ENCODE assay signal across 15 mouse cellular contexts in the genomic region with DNA sequence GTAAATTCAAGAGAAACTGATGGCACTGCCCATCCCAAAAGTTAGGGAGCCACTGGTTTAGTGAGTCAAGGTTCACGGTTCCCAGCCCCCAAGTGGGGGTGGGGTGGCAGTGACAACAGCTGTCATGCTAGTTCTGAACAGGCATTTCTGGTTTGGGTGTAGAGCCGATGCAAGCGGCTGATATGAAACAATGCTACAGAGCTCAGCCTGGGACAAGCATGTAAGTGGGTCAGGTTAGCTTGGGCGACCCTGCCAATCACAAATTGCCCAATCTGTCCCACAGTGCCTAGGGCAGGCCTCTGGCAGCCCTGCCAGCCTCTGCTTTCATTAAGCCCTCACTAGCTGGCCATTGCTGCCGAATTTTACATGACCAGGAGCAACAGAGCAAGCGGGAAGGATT. TPM values are rescaled to one million over a fixed set of nuclear protein-coding genes. Genes with fewer than 3 reads are reported as not detected.
DNase-seq lines count a peak whose midpoint lies in the region; ATAC-seq lines count a peak whose summit lies in the region.
"Had no signal": no experiment of that assay in that cellular context is flagged by ENCODE, and none has a peak within 500 bp of the region (broad histone marks: within the 10 kb centered on the region; RNA-seq: fewer than 3 reads in every experiment).

No protein-coding gene starts in this region.

- H3K9ac ChIP-seq in kidney, embryonic 14.5 days (ENCODE audit: low read depth, low read length) = no peak overlapping the region
- H3K9ac ChIP-seq: hindbrain, embryonic 15.5 days; lung, embryonic 14.5 days had no signal

- no peak overlapping the region for H3K4me3 ChIP-seq in kidney, embryonic 14.5 days (ENCODE audit: low read length)
- H3K4me3 ChIP-seq: hindbrain, embryonic 15.5 days; megakaryocyte, embryonic 14.5 days; myocyte had no signal

- no peaks in the 10 kb centered on the region for H3K36me3 ChIP-seq in kidney, embryonic 14.5 days (ENCODE audit: control insufficient read depth, insufficient read depth, low read length)
- H3K36me3 ChIP-seq: hindbrain, embryonic 15.5 days had no signal

- no peaks in the 10 kb centered on the region for H3K27me3 ChIP-seq in kidney, embryonic 14.5 days (ENCODE audit: control insufficient read depth, insufficient read depth, low read length)
- H3K27me3 ChIP-seq: CH12.LX; hindbrain, embryonic 15.5 days; megakaryocyte, embryonic 14.5 days; Patski had no signal

- DNase-seq in kidney, adult 11 months = peak; percentile 2
- peak; percentile 58 for DNase-seq in adrenal gland, postnatal 10 days
- peak; percentile 25 to 27 for DNase-seq in cerebellum, postnatal 10 days
- DNase-seq in urinary bladder, adult 2 months (ENCODE audit: low spot score) = peak; percentile 44
- no peak for DNase-seq in embryo, embryonic 9.5 days (ENCODE audit: extremely low spot score)
- no peak for DNase-seq in right cerebral cortex, adult 18-20 months
- DNase-seq: kidney, adult 2 months; lung, embryonic 14.5 days; thymus, adult 2 months had no signal

- no peak for ATAC-seq in kidney, embryonic 14.5 days (ENCODE audit: low FRiP score, low TSS enrichment)
- ATAC-seq: Patski had no signal

- H3K9me3 ChIP-seq in kidney, embryonic 14.5 days (ENCODE audit: control insufficient read depth, low read length) = no peaks in the 10 kb centered on the region
- H3K9me3 ChIP-seq: hindbrain, embryonic 15.5 days had no signal

- 85% methylated on average over 6 of the region's 6 CpGs for WGBS in kidney, embryonic 14.5 days

- no peak overlapping the region for H3K4me2 ChIP-seq in kidney, embryonic 14.5 days (replicated peaks; ENCODE audit: low read depth, low read length)
- H3K4me2 ChIP-seq: hindbrain, embryonic 15.5 days; lung, embryonic 14.5 days had no signal

- H3K27ac ChIP-seq in kidney, embryonic 14.5 days (ENCODE audit: low read depth, low read length) = no peak overlapping the region
- H3K27ac ChIP-seq: hindbrain, embryonic 15.5 days had no signal

- H3K4me1 ChIP-seq in kidney, embryonic 14.5 days (ENCODE audit: control insufficient read depth, insufficient read depth, low read length) = no peaks in the 10 kb centered on the region
- H3K4me1 ChIP-seq: hindbrain, embryonic 15.5 days; megakaryocyte, embryonic 14.5 days had no signal

RNA-seq across cellular contexts. Expression of a gene that starts 42.8 kb away (rescaled TPM):
- 53.5 and 55.9 TPM in 2 replicates for polyA plus RNA-seq in kidney, embryonic 14.5 days (2014; fragmentation: Nextera tagmentation; extraction: Ambion mirVana)
- 100 to 1,000 TPM; 208 to 221 TPM for total RNA-seq in adrenal gland, postnatal 10 days (2021)
- 44.2 and 51.1 TPM in 2 replicates for polyA plus RNA-seq in urinary bladder, adult 2 months (2012; rRNA removed)

RNA-seq across cellular contexts. Expression of a gene that starts 47.7 kb away (rescaled TPM):
- 29.2 and 37.0 TPM in 2 replicates for polyA plus RNA-seq in kidney, embryonic 14.5 days (2014; fragmentation: Nextera tagmentation; extraction: Ambion mirVana)
- 1 to 10 TPM; 8.1 to 8.8 TPM for total RNA-seq in adrenal gland, postnatal 10 days (2021)
- 0.57 and 0.65 TPM in 2 replicates for polyA plus RNA-seq in urinary bladder, adult 2 months (2012; rRNA removed)

Comparison
In these comparisons a context has a peak if more than half of its experiments do, and no peak if none do; other contexts are left out.
1. DNase-seq: peak in kidney, adult 11 months (single experiment), adrenal gland, postnatal 10 days (single experiment), cerebellum, postnatal 10 days (2 of 2) and urinary bladder, adult 2 months (single experiment); none in embryo, embryonic 9.5 days (single experiment) and right cerebral cortex, adult 18-20 months (single experiment).
2. RNA of a gene that starts 47.7 kb away (polyA plus RNA-seq): 29.2 to 37.0 TPM in kidney, embryonic 14.5 days; 0.57 to 0.65 TPM in urinary bladder, adult 2 months; every median in the first group is over 10 times any median in the second.